Mouse (Mus musculus) limb, embryonic 13.5 days (tissue): Measurements from ENCODE around the gene Llgl2. TPM values are rescaled to one million over a fixed set of nuclear protein-coding genes. Genes with fewer than 3 reads are reported as not detected.
A peak's percentile ranks its signal among the peaks of the same experiment; 100 is the strongest.

Source experiments
- ATAC-seq: fragments of 200-750 bp; cut with Nextera tagmentation; 2 replicates; pipeline ENCODE4 v1.8.0; 2017; ENCODE audit warnings: low read depth, moderate number of reproducible peaks, moderate TSS enrichment; ENCODE audit not compliant: low FRiP score
- H3K27ac ChIP-seq: fragments of 300-500 bp; sonication (generic); 2 replicates; pipeline ENCODE4 v1.5.1; 2015; ENCODE audit warnings: inconsistent platforms, mild to moderate bottlenecking, moderate library complexity
- H3K27me3 ChIP-seq: fragments of 300-500 bp; sonication (generic); 2 replicates; pipeline ENCODE4 v1.6.1; 2015; ENCODE audit warnings: mild to moderate bottlenecking, inconsistent platforms
- H3K36me3 ChIP-seq: fragments of 300-500 bp; sonication (generic); 2 replicates; pipeline ENCODE4 v1.6.1; 2015; ENCODE audit warnings: inconsistent platforms, mild to moderate bottlenecking, moderate library complexity
- H3K4me1 ChIP-seq: fragments of 300-500 bp; sonication (generic); 2 replicates; pipeline ENCODE4 v1.6.1; 2015; ENCODE audit warnings: inconsistent platforms
- H3K4me2 ChIP-seq: fragments of 300-500 bp; sonication (generic); replicated peaks from 2 replicates; pipeline ENCODE4 v1.6.1; 2015; ENCODE audit warnings: inconsistent platforms, mild to moderate bottlenecking, moderate library complexity
- H3K4me3 ChIP-seq: fragments of 300-500 bp; sonication (generic); 2 replicates; pipeline ENCODE4 v1.5.1; 2015; ENCODE audit warnings: moderate library complexity, mild to moderate bottlenecking, inconsistent platforms
- H3K9ac ChIP-seq: fragments of 300-500 bp; sonication (generic); 2 replicates; pipeline ENCODE4 v1.6.1; 2015; ENCODE audit warnings: mild to moderate bottlenecking, inconsistent platforms
- H3K9me3 ChIP-seq: fragments of 300-500 bp; sonication (generic); 2 replicates; pipeline ENCODE4 v1.6.1; 2016; ENCODE audit warnings: inconsistent platforms
- WGBS: fragments of 180-500 bp; shearing (Covaris S2); methylation state at CpG from one replicate; pipeline ENCODE4 v1.1.7; 2015; 5-methylcytosine and 5-hydroxymethylcytosine counted together
- microRNA-seq: library from miRNA; unstranded; fragments of <30 nt; microRNA quantifications from one replicate; pipeline ENCODE4, GENCODE M21; 2016
- polyA plus RNA-seq: library from polyadenylated mRNA; unstranded; fragments of >200 nt; fragmentation: Nextera tagmentation; extraction: Ambion mirVana; gene quantifications from 2 replicates; pipeline ENCODE4 v1.2.1, GENCODE M21; 2015

The Llgl2 gene
- polyA plus RNA-seq, 1 experiment from 2014 or later, result 6.0 TPM

- H3K9me3 ChIP-seq, result no peaks in the 10 kb centered on the region
- no peak overlapping the region for H3K4me3 ChIP-seq
- 0 out of 2 replicates have a peak overlapping the region, but pooled peaks have one; percentile 5 for H3K4me2 ChIP-seq
- H3K27me3 ChIP-seq, result no peaks in the 10 kb centered on the region
- H3K27ac ChIP-seq, result peak overlapping the region; percentile 48; the same call in 1 of the 2 replicates
- H3K9ac ChIP-seq, result no peak overlapping the region
- 68% methylated on average over 11 of the region's 11 CpGs for WGBS
- H3K4me1 ChIP-seq, result peaks cover 41% of the 10 kb centered on the region
- no peak for ATAC-seq
- H3K36me3 ChIP-seq, result peaks cover 15% of the 10 kb centered on the region
Observed at GRCm38 (mm10) chr11:115903384-115904230, 79.8 kb downstream of the Llgl2 start.

- peaks cover 15% of the 10 kb centered on the region for H3K36me3 ChIP-seq
- no peak for ATAC-seq
- no peaks in the 10 kb centered on the region for H3K27me3 ChIP-seq
- peaks cover 36% of the 10 kb centered on the region for H3K4me1 ChIP-seq
- H3K4me2 ChIP-seq, result 0 out of 2 replicates have a peak overlapping the region, but pooled peaks have one; percentile 7
- H3K9ac ChIP-seq, result 0 out of 2 replicates have a peak overlapping the region, but pooled peaks have one; percentile 25
- 78% methylated on average over 8 of the region's 8 CpGs for WGBS
- H3K27ac ChIP-seq, result 0 out of 2 replicates have a peak overlapping the region, but pooled peaks have one; percentile 28
- no peak overlapping the region for H3K4me3 ChIP-seq
- no peaks in the 10 kb centered on the region for H3K9me3 ChIP-seq
Observed at GRCm38 (mm10) chr11:115904231-115904955, 80.5 kb downstream of the Llgl2 start.

Small RNA genes lying within 50 kb of the gene (microRNA-seq; reads per million reads assigned to microRNA genes)
- not detected for gene Mir5621

Other genes with a start within 250 kb of the Llgl2 start
- 91.6 and 93.5 TPM in 2 replicates for gene Mrps7, start 220.1 kb upstream of the Llgl2 start, polyA plus RNA-seq
- gene Gga3, start 220.0 kb upstream of the Llgl2 start, polyA plus RNA-seq, result 18.1 and 20.9 TPM in 2 replicates
- 18.8 and 19.8 TPM in 2 replicates for gene Mif4gd, start 211.1 kb upstream of the Llgl2 start, polyA plus RNA-seq
- gene Slc25a19, start 195.8 kb upstream of the Llgl2 start, polyA plus RNA-seq, result 28.5 and 30.2 TPM in 2 replicates
- 96.5 and 102 TPM in 2 replicates for gene Grb2, start 115.5 kb upstream of the Llgl2 start, polyA plus RNA-seq
- gene Tmem94, start 58.6 kb upstream of the Llgl2 start, polyA plus RNA-seq, result 22.7 and 31.9 TPM in 2 replicates
- 15.5 and 19.4 TPM in 2 replicates for gene Caskin2, start 10.4 kb upstream of the Llgl2 start, polyA plus RNA-seq
- gene Tsen54, start 9.3 kb upstream of the Llgl2 start, polyA plus RNA-seq, result 32.9 and 33.8 TPM in 2 replicates
- 0.15 and 0.24 TPM in 2 replicates for gene Myo15b, start 34.4 kb downstream of the Llgl2 start, polyA plus RNA-seq
- gene Smim5, start 75.9 kb downstream of the Llgl2 start, polyA plus RNA-seq, result 6.7 and 8.6 TPM in 2 replicates
- 1.4 TPM in 2 replicates for gene Smim6, start 88.0 kb downstream of the Llgl2 start, polyA plus RNA-seq
- 44.2 and 52.1 TPM in 2 replicates for gene Sap30bp, start 109.2 kb downstream of the Llgl2 start, polyA plus RNA-seq
- gene Recql5, start 109.4 kb downstream of the Llgl2 start, polyA plus RNA-seq, result 22.3 and 23.7 TPM in 2 replicates
- 5.2 and 6.3 TPM in 2 replicates for gene Itgb4, start 150.7 kb downstream of the Llgl2 start, polyA plus RNA-seq
- 207 and 211 TPM in 2 replicates for gene Galk1, start 188.7 kb downstream of the Llgl2 start, polyA plus RNA-seq
- gene H3f3b, start 203.9 kb downstream of the Llgl2 start, polyA plus RNA-seq, result 2,219 and 2,483 TPM in 2 replicates
- gene Unk, start 206.3 kb downstream of the Llgl2 start, polyA plus RNA-seq, result 39.4 and 44.8 TPM in 2 replicates